Mouse (Mus musculus) cerebellum, adult 2 months (tissue): ENCODE measurements at regions not wholly inside any gene's neighbourhood (a gene's known extent, or its start where the extent isn't known, plus 50 kb on each side); places are given as distances from the start of the nearest gene placed in this dataset.

Experiments
- CTCF ChIP-seq: fragments of 200-500 bp; IDR thresholded peaks from 2 replicates; pipeline ENCODE4 v1.5.1; 2011; ENCODE audit warnings: low read depth, mild to moderate bottlenecking, control low read depth, low read length, moderate library complexity, borderline replicate concordance; ENCODE audit not compliant: insufficient read depth
- POLR2A ChIP-seq: fragments of 200-500 bp; IDR thresholded peaks from 2 replicates; pipeline ENCODE4 v1.6.1; 2011; ENCODE audit warnings: low read length, control low read depth, borderline replicate concordance; ENCODE audit not compliant: insufficient read depth

- TF ChIP-seq CTCF (no peak), POLR2A (no peak)
Measured at GRCm38 (mm10) chr8:76067721-76068120, 619.2 kb downstream of the Iqcm start.
